Mouse (Mus musculus) C2C12 (cell line): ENCODE results near the gene Phb2. TPM values are rescaled to one million over a fixed set of nuclear protein-coding genes. Genes with fewer than 3 reads are reported as not detected.

Experiments used
- H3K27me3 ChIP-seq: one replicate; pipeline ENCODE4 v1.6.1; 2011; ENCODE audit not compliant: control insufficient read depth, insufficient read depth, insufficient read length
- H3K36me3 ChIP-seq: one replicate; pipeline ENCODE4 v1.6.1; 2011; ENCODE audit not compliant: control insufficient read depth, insufficient read depth
- H3K4me3 ChIP-seq: one replicate; pipeline ENCODE4 v1.5.1; 2011; ENCODE audit warnings: mild to moderate bottlenecking, control low read depth; ENCODE audit not compliant: poor library complexity, insufficient read depth, severe bottlenecking
- H3K79me2 ChIP-seq: one replicate; pipeline ENCODE4 v1.6.1; 2011; ENCODE audit not compliant: control insufficient read depth, insufficient read depth
- H3K79me3 ChIP-seq: one replicate; pipeline ENCODE4 v1.6.1; 2011; ENCODE audit warnings: low read depth, control low read depth
- H3ac ChIP-seq: one replicate; pipeline ENCODE3; 2011; ENCODE audit warnings: low read depth; ENCODE audit not compliant: control insufficient read depth, insufficient read length
- CEBPB ChIP-seq: IDR thresholded peaks from one replicate; pipeline ENCODE4 v1.6.1; 2011; ENCODE audit warnings: low read depth, mild to moderate bottlenecking, control low read depth, moderate library complexity
- CTCF ChIP-seq: IDR thresholded peaks from one replicate; pipeline ENCODE4 v1.5.1; 2011; ENCODE audit not compliant: control insufficient read depth, insufficient read depth, insufficient read length
- FOSL1 ChIP-seq: IDR thresholded peaks from one replicate; pipeline ENCODE4 v1.8.0; 2011; ENCODE audit warnings: mild to moderate bottlenecking, low read length; ENCODE audit not compliant: poor library complexity, insufficient read depth, severe bottlenecking
- MAX ChIP-seq: IDR thresholded peaks from one replicate; pipeline ENCODE4 v1.6.1; 2011; ENCODE audit warnings: mild to moderate bottlenecking, control low read depth
- MYOD1 ChIP-seq: IDR thresholded peaks from one replicate; pipeline ENCODE4 v1.6.1; 2011; ENCODE audit warnings: low read depth; ENCODE audit not compliant: control insufficient read depth, insufficient read length
- MYOG ChIP-seq: IDR thresholded peaks from one replicate; pipeline ENCODE4 v1.6.1; 2011; ENCODE audit not compliant: control insufficient read depth, insufficient read length; ENCODE audit errors: extremely low read depth
- USF1 ChIP-seq: IDR thresholded peaks from one replicate; pipeline ENCODE4 v1.6.1; 2011; ENCODE audit warnings: low read depth, mild to moderate bottlenecking, control low read depth, moderate library complexity
- polyA plus RNA-seq: library from polyadenylated mRNA; unstranded; fragments of >200 nt; fragmentation: generic; extraction: Trizol; gene quantifications from one replicate; pipeline ENCODE4 v1.2.1, GENCODE M21; 2012; ENCODE audit warnings: missing spikeins

Gene Phb2
- polyA plus RNA-seq, 1 experiment, result 456 TPM

- H3K79me2 ChIP-seq, result no peaks in the 10 kb centered on the region
- H3K27me3 ChIP-seq, result no peaks in the 10 kb centered on the region
- no peak overlapping the region for H3K4me3 ChIP-seq
- H3K79me3 ChIP-seq, result no peaks in the 10 kb centered on the region
- TF ChIP-seq FOSL1 (no peak), CEBPB (no peak), MYOG (no peak), CTCF (no peak), MAX (no peak), MYOD1 (no peak), USF1 (no peak)
- H3K36me3 ChIP-seq, result no peaks in the 10 kb centered on the region
- H3ac ChIP-seq, result no peak overlapping the region
Measured at GRCm38 (mm10) chr6:124732476-124733370, 20.6 kb downstream of the Phb2 start.

GRCm38 (mm10) chr6:124734417-124734816 lies 22.3 kb downstream of the Phb2 start:
- H3K79me3 ChIP-seq, result no peaks in the 10 kb centered on the region
- H3K4me3 ChIP-seq, result no peak overlapping the region
- TF ChIP-seq CEBPB (no peak), MYOG (no peak), USF1 (no peak), FOSL1 (no peak), MYOD1 (no peak), CTCF (no peak), MAX (no peak)
- peaks cover 5% of the 10 kb centered on the region for H3K79me2 ChIP-seq
- H3ac ChIP-seq, result no peak overlapping the region
- no peaks in the 10 kb centered on the region for H3K36me3 ChIP-seq
- no peaks in the 10 kb centered on the region for H3K27me3 ChIP-seq

GRCm38 (mm10) chr6:124737040-124737439 lies 24.9 kb downstream of the Phb2 start:
- Histone ChIP-seq H3K27me3 (no peaks in the 10 kb centered on the region), H3K79me3 (no peaks in the 10 kb centered on the region), H3K36me3 (no peaks in the 10 kb centered on the region), H3K79me2 (peaks cover 10% of the 10 kb centered on the region), H3K4me3 (no peak overlapping the region), H3ac (no peak overlapping the region)
- TF ChIP-seq MYOD1 (no peak), FOSL1 (no peak), CTCF (no peak), MYOG (no peak), MAX (no peak), CEBPB (no peak), USF1 (no peak)

GRCm38 (mm10) chr6:124738511-124739023 lies 26.4 kb downstream of the Phb2 start, which contains the start of gene Ptpn6:
TSS of gene Ptpn6 (minus strand) at chr6:124738714.
- peaks cover 10% of the 10 kb centered on the region for H3K79me2 ChIP-seq
- H3ac ChIP-seq, result no peak within 1 kb of the TSS
- no peaks in the 10 kb centered on the region for H3K27me3 ChIP-seq
- peaks cover 10% of the 10 kb centered on the region for H3K36me3 ChIP-seq
- H3K4me3 ChIP-seq, result no peak within 1 kb of the TSS
- TF ChIP-seq CEBPB (no peak), MAX (no peak), FOSL1 (no peak), CTCF (no peak), MYOG (no peak)
- no peaks in the 10 kb centered on the region for H3K79me3 ChIP-seq

- Histone ChIP-seq H3K4me3 (no peak overlapping the region), H3K79me3 (no peaks in the 10 kb centered on the region), H3K79me2 (peaks cover 10% of the 10 kb centered on the region), H3K27me3 (no peaks in the 10 kb centered on the region), H3K36me3 (peaks cover 18% of the 10 kb centered on the region), H3ac (no peak overlapping the region)
- no peak for TF ChIP-seq MAX
- no peak for TF ChIP-seq FOSL1
- TF ChIP-seq MYOG, result no peak
- no peak for TF ChIP-seq CEBPB
- no peak for TF ChIP-seq CTCF
- no peak for TF ChIP-seq MYOD1
Measured at GRCm38 (mm10) chr6:124739231-124739796, 27.2 kb downstream of the Phb2 start.
